Mouse (Mus musculus) embryonic stem cell, embryonic (primary cell): ENCODE results near the gene Galntl6.

Source experiments
- CTCF ChIA-PET, 4 experiments: fragments of 300-600 bp in 2 of 4; fragments of 350-600 bp in 2 of 4; sonication (Branson Sonifier 250); formaldehyde crosslinking; loops; one replicate each; lab custom pipeline; 2022; ENCODE audit warnings: inconsistent platforms in 2 of 4; lab: Charles Lee
- POLR2A ChIA-PET, 4 experiments: fragments of 300-600 bp in 2 of 4; fragments of 350-600 bp in 2 of 4; sonication (Branson Sonifier 250); formaldehyde crosslinking; loops; one replicate each; lab custom pipeline; 2022; ENCODE audit warnings: antibody characterized with exemption in 4 of 4, inconsistent platforms in 1 of 4; lab: Charles Lee

Galntl6 gene

DNA sequence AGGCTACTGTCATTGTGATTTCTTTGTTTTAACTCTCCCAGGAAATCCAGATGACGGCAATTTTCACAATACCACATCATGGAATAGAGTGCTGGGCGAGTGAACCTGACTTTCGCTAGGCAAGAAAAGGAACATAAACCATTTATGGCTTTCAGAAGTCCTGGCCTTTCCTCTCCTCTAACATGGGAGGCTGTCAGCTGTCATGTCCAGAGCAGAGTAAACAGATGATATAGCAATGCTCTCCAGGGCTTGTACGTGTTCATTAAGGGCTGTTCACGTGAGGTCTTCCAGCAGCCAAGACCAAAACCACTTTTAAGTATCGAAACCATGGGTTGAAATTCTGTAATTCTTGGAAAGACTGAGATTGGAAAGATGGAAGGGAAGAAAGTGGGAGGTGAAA, 989.3 kb downstream of the Galntl6 start:
- CTCF ChIA-PET, result interaction anchor here in 1 of 4 experiments (1.1 kb wide), 1 partner anchor 35 kb away, joined by 3 read pairs; no protein-coding TSS in a partner anchor
- POLR2A ChIA-PET, result no interaction called here

DNA sequence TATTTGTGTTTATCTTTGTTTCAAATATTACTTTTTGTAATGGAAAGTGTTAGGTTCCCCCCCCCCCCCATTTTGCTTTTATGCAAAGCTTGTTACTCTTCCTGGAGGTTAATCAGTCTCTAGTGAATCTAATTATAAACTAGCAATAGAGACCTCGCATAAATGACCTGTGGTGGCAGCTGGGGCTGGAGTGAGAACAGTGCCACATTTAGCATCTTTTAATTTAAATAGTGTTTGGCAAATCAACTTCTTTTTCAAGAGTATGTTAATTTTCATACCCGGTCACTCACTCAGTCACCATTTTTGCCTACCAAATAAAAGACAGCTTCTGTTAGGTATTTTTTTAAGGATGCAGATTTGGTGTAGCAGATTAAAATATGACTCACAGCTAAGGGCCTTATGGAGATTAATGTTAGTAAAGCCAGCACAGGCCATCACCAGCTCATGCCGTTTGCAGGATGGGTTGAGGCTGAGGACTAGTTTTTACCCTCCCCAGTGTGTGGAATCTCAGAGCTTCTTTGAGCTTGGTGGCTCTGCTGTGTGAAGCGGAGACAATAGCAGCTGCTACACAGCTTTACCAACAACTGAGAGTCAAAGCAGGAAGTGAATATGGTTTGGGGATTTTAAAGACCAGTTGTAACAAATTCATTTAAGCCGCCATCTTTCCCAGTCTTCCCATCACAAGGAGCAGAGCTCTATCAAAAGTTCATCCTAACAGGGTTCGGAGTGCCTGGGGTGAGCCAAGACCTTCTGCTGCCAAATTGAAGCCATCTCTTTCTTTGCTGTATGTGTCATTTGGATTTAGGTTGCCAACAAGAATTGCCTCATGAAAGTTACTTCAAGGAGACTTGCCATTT, 990.0 kb downstream of the Galntl6 start:
- CTCF ChIA-PET, result interaction anchor here in 3 of 4 experiments (0.6 to 1.1 kb wide), 3 partner anchors 34 to 336 kb away, joined by 3 to 7 read pairs (median 5); no protein-coding TSS in a partner anchor
- POLR2A ChIA-PET, result no interaction called here

DNA sequence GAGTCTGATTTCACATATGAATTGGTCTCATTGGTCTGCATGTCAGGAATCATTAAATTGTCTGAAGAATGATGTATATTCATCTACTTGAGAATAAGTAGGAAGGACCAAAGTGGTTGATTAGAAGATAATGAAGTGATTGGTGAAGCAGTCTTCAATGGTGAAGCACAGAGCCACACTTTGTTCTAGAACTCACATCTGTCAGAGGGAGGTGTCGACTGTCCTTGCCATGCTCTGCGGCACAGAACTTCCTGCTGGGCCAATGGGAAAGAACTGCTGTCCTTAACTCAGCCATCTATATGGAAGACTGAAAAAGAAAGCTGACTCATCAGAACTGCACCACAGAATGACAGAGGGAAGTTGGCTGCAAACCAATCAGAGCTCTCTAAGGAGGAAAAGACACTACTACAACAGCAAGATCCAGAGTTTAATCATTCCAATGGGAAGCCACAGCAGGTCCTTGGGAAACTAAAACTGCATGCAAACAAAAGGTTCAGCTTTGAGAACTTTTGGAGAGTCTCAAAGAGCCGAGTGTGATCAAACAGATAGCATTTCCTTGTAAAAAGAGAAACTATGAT, 992.0 kb downstream of the Galntl6 start:
- CTCF ChIA-PET, result interaction anchor here in 2 of 4 experiments (0.5 to 0.6 kb wide), 3 partner anchors 18 to 1198 kb away, joined by 4 to 12 read pairs (median 6); no protein-coding TSS in a partner anchor
- POLR2A ChIA-PET, result no interaction called here

DNA sequence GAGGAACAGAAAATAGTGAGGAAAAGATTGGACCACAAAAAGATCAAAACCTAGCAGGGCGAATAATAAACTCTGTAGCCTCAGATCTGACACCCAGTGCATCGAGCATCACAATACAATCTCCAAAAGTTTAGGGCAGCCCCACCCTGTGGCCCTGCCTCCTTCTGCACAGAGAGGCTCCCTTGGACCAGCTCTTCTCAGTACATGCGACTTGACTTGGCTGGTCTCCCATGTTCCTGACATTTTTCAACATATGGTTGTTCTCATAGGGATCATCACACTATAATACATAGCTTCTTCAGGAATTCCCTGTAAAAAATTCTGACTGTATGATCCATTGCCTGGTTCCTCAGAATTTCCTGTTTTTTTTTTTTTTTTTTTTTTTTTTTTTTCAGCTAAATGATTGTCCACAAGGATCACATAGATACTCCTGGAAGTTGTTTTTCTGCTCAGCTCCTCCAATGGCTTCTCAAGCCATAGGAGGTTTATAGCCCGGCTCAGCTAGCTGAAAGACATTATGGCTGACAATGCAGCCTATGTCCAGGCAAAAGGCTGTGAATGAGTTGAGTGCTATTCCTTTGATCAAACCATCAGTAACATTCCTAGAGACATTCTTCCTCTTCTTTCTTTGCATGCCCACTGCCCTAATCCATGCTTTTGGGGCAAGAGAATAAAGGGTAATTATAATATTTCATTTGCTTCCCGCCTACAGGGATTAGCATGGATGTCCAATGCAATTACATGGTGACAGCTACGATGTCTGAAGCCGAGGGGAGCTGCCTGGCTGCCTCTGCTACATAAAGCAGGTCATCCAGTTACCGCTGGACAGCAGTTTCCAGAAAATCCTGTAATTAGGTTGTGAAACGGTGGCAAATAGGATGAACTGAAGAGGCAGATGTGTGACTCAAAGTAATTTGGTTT, 993.5 kb downstream of the Galntl6 start:
- CTCF ChIA-PET, result interaction anchor here in 2 of 4 experiments (0.6 to 0.7 kb wide), 5 partner anchors 28 to 326 kb away, joined by 3 to 5 read pairs (median 5); no protein-coding TSS in a partner anchor
- POLR2A ChIA-PET, result no interaction called here

DNA sequence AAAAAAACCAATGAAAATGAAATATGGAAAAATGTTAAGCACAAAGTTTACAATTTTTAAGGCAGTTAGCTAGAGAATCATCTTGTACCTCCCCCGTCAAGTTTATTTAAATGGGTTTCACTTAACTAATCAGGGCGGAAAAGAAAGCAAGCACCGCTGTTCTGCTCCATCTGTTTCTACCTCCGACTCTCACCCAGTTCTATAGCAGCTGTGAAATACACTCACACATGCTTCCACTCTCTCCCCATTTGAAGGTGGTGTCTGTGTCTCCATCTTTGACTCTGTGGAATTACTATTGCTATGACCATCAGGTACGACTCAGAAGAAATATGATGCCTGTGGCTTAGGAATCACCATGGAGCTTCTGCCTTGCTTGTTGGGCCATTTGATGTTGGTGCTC, 1019.1 kb downstream of the Galntl6 start:
- ChIA-PET POLR2A (no interaction called here), CTCF (no interaction called here)

DNA sequence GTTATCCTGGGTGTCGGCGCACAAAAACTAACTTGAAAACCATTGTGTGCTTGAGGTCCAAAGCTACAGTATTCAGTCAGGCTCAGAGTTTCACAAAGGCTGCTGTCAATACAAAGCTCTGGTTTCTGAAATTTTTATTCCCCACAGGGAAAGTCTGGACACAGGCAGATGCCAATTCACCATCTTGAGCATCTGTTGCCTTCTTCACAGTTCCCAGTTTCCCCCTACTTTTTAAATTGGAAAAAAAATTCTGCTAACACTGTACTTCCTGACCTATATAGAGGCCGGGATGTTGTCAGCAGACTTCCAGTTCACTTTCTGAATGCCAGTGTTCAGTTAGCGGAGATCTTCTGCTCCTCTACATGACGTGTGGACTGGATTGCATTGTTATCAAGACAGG, 1020.3 kb downstream of the Galntl6 start:
- CTCF ChIA-PET, result no interaction called here
- POLR2A ChIA-PET, result no interaction called here

DNA sequence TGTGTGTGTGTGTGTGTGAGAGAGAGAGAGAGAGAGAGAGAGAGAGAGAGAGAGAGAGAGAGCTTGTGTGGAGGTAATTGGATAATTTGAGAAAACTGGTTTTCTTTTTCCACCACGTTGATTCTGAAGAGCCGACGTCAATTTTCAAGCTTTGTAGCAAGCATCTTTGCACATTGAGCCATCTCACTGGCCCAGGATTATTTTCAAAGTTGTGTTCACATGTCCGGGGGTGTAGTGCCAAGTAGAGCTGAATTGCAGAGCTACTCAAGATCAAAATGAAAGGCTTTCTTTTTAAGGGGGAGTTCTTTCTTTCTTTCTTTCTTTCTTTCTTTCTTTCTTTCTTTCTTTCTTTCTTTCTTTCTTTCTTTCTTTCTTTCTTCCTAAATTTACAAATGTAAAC, 1022.3 kb downstream of the Galntl6 start:
- CTCF ChIA-PET, result interaction anchor here in 2 of 4 experiments (0.7 to 1.0 kb wide), 3 partner anchors 17 to 257 kb away, joined by 3 to 4 read pairs (median 3); no protein-coding TSS in a partner anchor
- POLR2A ChIA-PET, result no interaction called here

DNA sequence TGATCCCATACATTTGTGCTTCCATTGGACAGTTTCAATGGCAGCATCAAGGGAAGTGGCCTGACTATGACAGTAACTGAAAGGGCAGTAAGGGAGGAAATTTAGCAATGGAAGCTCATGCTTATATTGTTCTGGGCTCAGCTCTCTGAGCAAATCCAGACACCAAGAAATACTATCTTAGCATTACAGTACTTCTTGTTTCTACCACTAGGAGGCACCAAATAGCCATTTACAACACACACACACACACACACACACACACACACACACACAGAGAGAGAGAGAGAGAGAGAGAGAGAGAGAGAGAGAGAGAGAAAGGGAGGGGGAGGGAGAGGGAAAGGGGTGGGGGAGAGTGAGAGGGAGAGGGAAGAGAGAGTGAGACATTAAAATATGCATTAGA, 1023.6 kb downstream of the Galntl6 start:
- POLR2A ChIA-PET, result interaction anchor here in 1 of 4 experiments (0.6 kb wide), 1 partner anchor 312 kb away, joined by 4 read pairs; no protein-coding TSS in a partner anchor
- CTCF ChIA-PET, result interaction anchor here (0.6 to 1.0 kb wide), 19 partner anchors 8 to 1510 kb away, joined by 3 to 15 read pairs (median 3); no protein-coding TSS in a partner anchor

DNA sequence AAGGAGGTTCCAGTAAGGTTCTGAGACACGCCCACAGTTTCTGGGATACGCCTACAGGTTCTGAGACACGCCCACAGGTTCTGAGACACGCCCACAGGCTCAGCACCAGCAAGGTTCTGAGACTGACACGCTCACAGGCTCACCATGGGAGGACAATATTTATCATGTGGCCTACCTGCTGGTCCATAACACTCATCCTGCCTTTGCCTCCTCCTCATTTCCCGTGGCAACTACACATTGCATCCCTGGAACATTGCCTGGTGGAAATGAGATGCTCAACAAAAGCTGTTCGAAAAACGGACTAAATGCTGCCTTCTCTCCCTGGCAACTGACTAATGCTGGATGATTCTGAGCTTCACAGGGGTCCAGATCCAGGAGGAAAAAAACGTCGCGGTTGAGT, 1033.0 kb downstream of the Galntl6 start:
- CTCF ChIA-PET, result no interaction called here

DNA sequence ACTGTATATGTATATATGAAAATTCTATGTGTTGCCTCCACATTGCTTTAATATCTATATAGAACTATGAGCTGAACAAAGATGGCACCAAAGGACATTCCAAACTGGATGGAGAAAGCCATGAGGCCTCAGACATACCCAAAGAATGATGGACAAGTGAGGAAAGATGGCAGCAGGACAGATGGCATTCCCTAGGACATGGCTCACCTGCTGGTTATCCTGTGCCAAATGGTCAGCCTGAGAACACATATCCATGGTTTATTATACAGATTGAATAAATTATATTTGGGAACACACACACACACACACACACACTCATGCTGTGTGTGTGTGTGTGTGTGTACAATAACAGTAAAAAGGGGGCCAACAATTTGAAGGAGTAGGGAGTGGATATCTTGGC, 1063.4 kb downstream of the Galntl6 start:
- POLR2A ChIA-PET, result no interaction called here
- CTCF ChIA-PET, result no interaction called here

More for the DNA sequence above, 1033.0 kb downstream of the Galntl6 start:
- POLR2A ChIA-PET, result no interaction called here

DNA sequence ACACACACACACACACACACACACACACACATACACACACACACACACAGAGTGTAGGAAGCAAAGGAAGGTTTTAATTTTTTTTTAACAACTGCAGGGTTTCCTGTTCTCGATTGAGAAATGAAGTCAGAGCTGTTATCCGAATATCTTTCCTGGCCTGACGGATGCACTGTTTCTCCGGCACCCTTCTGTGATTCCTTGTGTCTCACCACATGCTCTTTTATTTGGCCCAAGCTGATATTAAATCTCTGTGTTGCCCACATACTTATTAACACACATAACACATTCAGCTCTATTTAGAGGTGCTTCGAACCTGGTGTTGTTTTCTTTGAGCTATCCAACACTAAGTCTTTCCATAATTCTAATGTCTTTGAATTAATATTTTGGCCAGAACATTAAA, 1069.0 kb downstream of the Galntl6 start:
- POLR2A ChIA-PET, result interaction anchor here in 1 of 4 experiments (1.1 kb wide), 1 partner anchor 32 kb away, joined by 4 read pairs; no protein-coding TSS in a partner anchor

DNA sequence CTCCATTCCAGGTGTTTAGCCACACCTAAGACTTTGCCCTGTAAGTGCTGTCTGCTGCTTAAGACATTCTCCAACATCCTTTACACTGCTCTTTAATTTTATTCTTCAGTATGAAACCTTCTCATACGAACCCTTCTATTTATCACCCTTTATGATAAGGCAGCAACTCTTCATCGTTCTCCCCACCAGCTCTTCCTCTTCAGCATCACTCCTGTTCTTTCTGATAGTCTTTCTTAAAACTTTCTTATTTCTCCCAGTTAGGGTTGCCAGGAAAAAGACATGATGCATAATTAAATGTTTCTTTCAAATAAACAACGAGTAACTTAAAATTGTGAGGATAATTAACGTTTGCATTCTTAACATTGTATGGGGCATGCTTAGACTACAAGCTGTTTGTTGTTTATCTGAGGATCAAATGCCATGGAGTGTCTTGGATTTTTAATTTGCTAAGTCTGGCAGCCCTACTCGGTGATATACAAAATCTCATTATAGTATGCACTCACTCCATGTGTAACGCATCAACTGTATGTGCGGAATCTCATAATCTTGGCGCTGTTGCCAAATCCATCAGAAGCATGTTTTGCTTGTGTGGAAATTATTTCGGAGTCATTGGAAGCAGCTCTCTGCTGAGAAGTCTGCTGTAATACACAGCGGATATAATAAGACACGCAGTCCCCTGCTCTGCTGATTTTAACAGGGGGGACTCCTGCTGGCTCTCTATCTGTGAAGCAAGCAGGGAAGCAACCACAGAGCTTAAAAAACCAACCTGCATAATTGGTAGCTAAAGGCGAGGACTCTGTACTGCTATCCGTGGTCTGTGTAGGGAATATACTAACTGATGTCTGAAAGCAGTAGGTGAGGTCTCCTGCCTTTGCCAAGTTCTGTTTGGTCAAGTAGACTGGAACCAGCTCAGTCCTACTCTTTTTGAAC, 1069.7 kb downstream of the Galntl6 start:
- ChIA-PET POLR2A (interaction anchor here in 1 of 4 experiments (1.1 kb wide), 1 partner anchor 31 kb away, joined by 4 read pairs; no protein-coding TSS in a partner anchor), CTCF (interaction anchor here in 2 of 4 experiments (0.6 to 1.0 kb wide), 3 partner anchors 42 to 269 kb away, joined by 5 to 15 read pairs (median 6); no protein-coding TSS in a partner anchor)

More for the DNA sequence above, 1069.0 kb downstream of the Galntl6 start:
- CTCF ChIA-PET, result interaction anchor here in 3 of 4 experiments (0.6 to 1.0 kb wide), 5 partner anchors 32 to 462 kb away, joined by 4 to 15 read pairs (median 6); no protein-coding TSS in a partner anchor

DNA sequence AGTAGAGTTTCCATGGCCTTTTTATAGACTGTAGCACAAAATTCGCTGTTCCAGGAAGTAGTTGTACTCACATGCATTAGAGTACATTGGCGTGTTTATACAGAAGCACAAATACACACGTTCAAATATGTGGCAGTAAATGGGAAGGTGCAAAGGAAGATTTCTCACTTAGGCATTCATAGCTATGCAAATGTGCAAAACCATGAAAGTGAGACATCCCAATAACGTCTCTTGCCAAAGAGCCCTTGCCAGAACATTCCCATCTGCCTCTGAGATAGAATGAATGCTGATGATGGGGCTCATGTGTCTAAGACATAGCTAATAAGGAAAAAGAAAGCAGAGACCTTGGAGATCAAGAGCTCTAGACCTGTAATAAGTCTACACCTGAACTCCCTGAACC, 1071.0 kb downstream of the Galntl6 start:
- ChIA-PET CTCF (no interaction called here), POLR2A (no interaction called here)

DNA sequence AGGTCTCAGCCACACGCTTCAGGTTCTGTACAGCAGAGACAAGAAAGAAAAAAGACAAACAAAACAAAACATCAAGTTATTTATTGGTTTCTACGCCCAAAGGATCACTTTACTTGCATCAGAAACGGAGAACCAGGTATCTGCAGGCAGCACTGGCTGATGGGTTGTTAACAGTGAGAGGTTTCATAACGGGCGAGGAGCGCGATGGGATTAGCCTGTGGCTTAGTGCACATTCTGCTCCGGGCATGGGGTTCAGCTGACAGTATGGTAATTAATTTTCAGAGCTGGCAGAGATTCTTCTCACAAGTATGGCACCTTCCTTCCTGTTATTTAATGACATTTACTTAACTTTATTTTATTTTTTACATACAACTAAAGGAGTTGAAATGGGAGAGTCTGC, 1075.1 kb downstream of the Galntl6 start:
- CTCF ChIA-PET, result no interaction called here
- POLR2A ChIA-PET, result no interaction called here

DNA sequence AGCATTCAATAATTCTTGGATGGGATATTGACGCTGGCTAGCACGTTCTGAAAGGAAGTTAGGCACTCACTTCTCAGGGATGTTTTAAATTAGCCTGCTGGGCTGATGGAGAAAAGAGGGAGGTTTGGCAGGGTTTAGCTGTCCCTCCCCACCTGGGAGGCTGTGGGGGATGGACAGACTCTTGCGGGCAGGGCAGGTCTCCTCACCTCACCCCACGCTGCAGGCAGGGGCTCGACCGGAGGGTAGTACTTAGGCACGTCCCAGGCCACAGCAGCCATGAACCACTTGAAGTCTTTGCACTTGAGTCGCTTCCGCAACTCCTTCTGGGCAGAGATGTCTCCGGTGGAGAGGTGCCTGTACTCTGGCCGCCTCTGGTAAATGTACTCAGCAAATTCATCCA, 1075.5 kb downstream of the Galntl6 start:
- ChIA-PET CTCF (no interaction called here), POLR2A (no interaction called here)

DNA sequence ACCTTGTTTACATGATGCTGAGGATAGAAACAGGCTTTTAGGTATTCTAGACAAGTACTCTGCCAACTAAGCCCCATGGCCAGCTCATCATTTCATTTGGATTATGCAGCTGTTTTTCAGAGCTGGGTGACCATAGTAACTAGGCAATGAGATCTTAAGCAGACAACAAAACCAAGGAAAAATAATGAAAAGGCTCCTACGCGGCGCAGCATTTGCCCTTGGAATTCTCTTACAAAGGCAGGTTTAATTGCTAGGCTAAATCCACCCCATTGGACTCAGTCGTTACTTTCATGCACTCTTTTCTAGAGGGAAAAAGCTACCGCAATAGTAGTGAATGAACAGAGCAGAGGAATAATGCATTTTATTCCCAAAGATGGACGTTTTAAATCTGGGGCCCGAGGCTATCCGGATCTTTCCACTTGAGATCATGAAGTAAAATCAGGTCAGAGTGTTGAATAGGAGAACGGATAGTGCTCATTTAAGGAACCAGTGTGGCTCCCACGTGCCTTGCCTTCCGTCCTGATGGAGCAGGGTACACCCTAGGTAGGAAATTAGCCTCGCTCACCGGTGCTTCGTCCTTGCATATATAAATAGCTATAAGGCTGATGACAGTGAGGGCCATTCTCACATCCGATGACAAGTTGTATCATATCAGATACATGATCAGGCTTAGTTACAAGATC, 1076.1 kb downstream of the Galntl6 start:
- CTCF ChIA-PET, result no interaction called here

DNA sequence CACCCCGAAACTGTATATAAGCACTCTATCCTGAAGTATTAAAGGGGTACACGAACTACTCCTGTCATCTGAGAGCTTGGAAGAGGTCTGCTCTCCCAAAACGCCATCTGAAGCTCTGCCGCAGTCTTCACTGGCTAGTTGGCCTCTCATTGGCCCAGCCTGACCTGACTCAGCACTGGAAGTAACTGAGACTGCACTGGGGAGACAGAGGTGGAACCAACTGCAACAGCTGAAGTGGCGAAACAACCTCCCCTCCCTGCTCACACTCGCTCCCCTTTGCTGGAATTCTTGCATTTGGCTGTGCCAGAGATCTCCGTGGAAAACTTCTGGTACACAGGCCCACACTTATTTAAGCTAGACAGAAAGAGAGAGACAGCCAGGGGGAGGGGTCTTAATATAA, 1089.3 kb downstream of the Galntl6 start:
- ChIA-PET POLR2A (no interaction called here), CTCF (no interaction called here)

More for the DNA sequence above, 1076.1 kb downstream of the Galntl6 start:
- POLR2A ChIA-PET, result no interaction called here
